Comparison of ENCODE assay signal across 12 mouse cellular contexts in genomic region chr5:30974870-30975656, GRCm38 (mm10). TPM values are rescaled to one million over a fixed set of nuclear protein-coding genes. Genes with fewer than 3 reads are reported as not detected.
DNase-seq lines count a peak whose midpoint lies in the region; ATAC-seq lines count a peak whose summit lies in the region.
"Had no signal": no experiment of that assay in that cellular context is flagged by ENCODE, and none has a peak within 500 bp of the region (broad histone marks: within the 10 kb centered on the region; RNA-seq: fewer than 3 reads in every experiment).

No protein-coding gene starts in this region.

- 0 out of 2 replicates have a peak, but pooled peaks have one; percentile 37 for ATAC-seq in embryonic facial prominence, embryonic 13.5 days (ENCODE audit: insufficient number of reproducible peaks, insufficient read depth, low FRiP score, low TSS enrichment, low read depth)
- ATAC-seq in limb, embryonic 13.5 days (ENCODE audit: low FRiP score, low read depth), result peak; percentile 28; the same call in 1 of the 2 replicates
- no peak for ATAC-seq in liver, embryonic 12.5 days
- ATAC-seq: forebrain, embryonic 16.5 days; inflammation-experienced regulatory T-cells, adult 6 months had no signal

- no peak overlapping the region for H3K4me3 ChIP-seq in embryonic facial prominence, embryonic 13.5 days
- no peak overlapping the region for H3K4me3 ChIP-seq in embryonic facial prominence, embryonic 10.5 days
- H3K4me3 ChIP-seq in limb, embryonic 13.5 days, result no peak overlapping the region
- H3K4me3 ChIP-seq in liver, embryonic 12.5 days, result no peak overlapping the region
- H3K4me3 ChIP-seq in midbrain, embryonic 10.5 days, result no peak overlapping the region

- DNase-seq in embryonic facial prominence, embryonic 10.5 days (ENCODE audit: low spot score), result no peak
- peak; percentile 54 for DNase-seq in NIH3T3 (ENCODE audit: low read depth)
- DNase-seq in heart, postnatal 10 days, result peak; percentile 67
- DNase-seq in natural killer cell, adult 2 months (ENCODE audit: low spot score in 2 of 2), result no peak
- DNase-seq in midbrain, embryonic 10.5 days (ENCODE audit: low spot score), result no peak
- DNase-seq: cerebellum, postnatal 25 days had no signal

- H3K27ac ChIP-seq in embryonic facial prominence, embryonic 13.5 days, result no peak overlapping the region
- H3K27ac ChIP-seq in embryonic facial prominence, embryonic 10.5 days (replicated peaks), result no peak overlapping the region
- no peak overlapping the region; the same call in 1 of the 2 replicates for H3K27ac ChIP-seq in limb, embryonic 13.5 days
- H3K27ac ChIP-seq in liver, embryonic 12.5 days, result no peak overlapping the region
- no peak overlapping the region for H3K27ac ChIP-seq in midbrain, embryonic 10.5 days (replicated peaks)
- H3K27ac ChIP-seq: macrophage had no signal

- no peaks in the 10 kb centered on the region for H3K4me1 ChIP-seq in embryonic facial prominence, embryonic 13.5 days
- H3K4me1 ChIP-seq in embryonic facial prominence, embryonic 10.5 days, result peaks cover 11% of the 10 kb centered on the region
- H3K4me1 ChIP-seq in limb, embryonic 13.5 days, result peaks cover 11% of the 10 kb centered on the region
- peaks cover 4% of the 10 kb centered on the region for H3K4me1 ChIP-seq in liver, embryonic 12.5 days
- H3K4me1 ChIP-seq in midbrain, embryonic 10.5 days, result 0 out of 2 replicates have a peak, but pooled peaks cover 3% of the 10 kb centered on the region

- intact Hi-C loops in heart, postnatal 10 days (cut with DNase I), result no loop called here

- H3K27me3 ChIP-seq in embryonic facial prominence, embryonic 13.5 days, result no peaks in the 10 kb centered on the region
- 0 out of 2 replicates have a peak, but pooled peaks cover 5% of the 10 kb centered on the region for H3K27me3 ChIP-seq in embryonic facial prominence, embryonic 10.5 days (replicated peaks; ENCODE audit: low read depth, poor library complexity, severe bottlenecking)
- no peaks in the 10 kb centered on the region for H3K27me3 ChIP-seq in limb, embryonic 13.5 days
- H3K27me3 ChIP-seq in liver, embryonic 12.5 days (replicated peaks), result peaks cover 6% of the 10 kb centered on the region; the same call in 1 of the 2 replicates
- H3K27me3 ChIP-seq in midbrain, embryonic 10.5 days (ENCODE audit: low read depth, poor library complexity, severe bottlenecking), result peaks cover 27% of the 10 kb centered on the region

- H3K36me3 ChIP-seq in embryonic facial prominence, embryonic 13.5 days, result no peaks in the 10 kb centered on the region
- H3K36me3 ChIP-seq in embryonic facial prominence, embryonic 10.5 days (replicated peaks), result no peaks in the 10 kb centered on the region
- no peaks in the 10 kb centered on the region for H3K36me3 ChIP-seq in limb, embryonic 13.5 days
- H3K36me3 ChIP-seq in liver, embryonic 12.5 days, result no peaks in the 10 kb centered on the region
- no peaks in the 10 kb centered on the region for H3K36me3 ChIP-seq in midbrain, embryonic 10.5 days

- H3K4me2 ChIP-seq in embryonic facial prominence, embryonic 13.5 days, result no peak overlapping the region
- no peak overlapping the region for H3K4me2 ChIP-seq in limb, embryonic 13.5 days (replicated peaks)
- no peak overlapping the region for H3K4me2 ChIP-seq in liver, embryonic 12.5 days

- no peaks in the 10 kb centered on the region for H3K9me3 ChIP-seq in embryonic facial prominence, embryonic 13.5 days
- H3K9me3 ChIP-seq in embryonic facial prominence, embryonic 10.5 days, result no peaks in the 10 kb centered on the region
- no peaks in the 10 kb centered on the region for H3K9me3 ChIP-seq in limb, embryonic 13.5 days
- no peaks in the 10 kb centered on the region for H3K9me3 ChIP-seq in liver, embryonic 12.5 days (replicated peaks)
- no peaks in the 10 kb centered on the region for H3K9me3 ChIP-seq in midbrain, embryonic 10.5 days (replicated peaks)

- WGBS in embryonic facial prominence, embryonic 13.5 days, result 74% methylated on average over 9 of the region's 9 CpGs
- WGBS in embryonic facial prominence, embryonic 10.5 days, result 79% methylated on average over 9 of the region's 9 CpGs
- 26% methylated on average over 9 of the region's 9 CpGs for WGBS in limb, embryonic 13.5 days
- 66% methylated on average over 9 of the region's 9 CpGs for WGBS in liver, embryonic 12.5 days (ENCODE audit: insufficient replicate concordance)
- WGBS in midbrain, embryonic 10.5 days, result 79% methylated on average over 9 of the region's 9 CpGs

- H3K9ac ChIP-seq in embryonic facial prominence, embryonic 13.5 days, result no peak overlapping the region
- H3K9ac ChIP-seq in limb, embryonic 13.5 days, result peak overlapping the region; percentile 2; the same call in 1 of the 2 replicates
- H3K9ac ChIP-seq in liver, embryonic 12.5 days, result no peak overlapping the region

RNA-seq across cellular contexts. Expression of gene Tcf23, which starts 6.6 kb away (rescaled TPM):
- polyA plus RNA-seq in embryonic facial prominence, embryonic 13.5 days (2015; fragmentation: Nextera tagmentation; extraction: Ambion mirVana), result 0.08 TPM in 1 of 2 replicates, not detected in the other
- not detected in 2 replicates for polyA plus RNA-seq in embryonic facial prominence, embryonic 10.5 days (2016; fragmentation: Nextera tagmentation; extraction: Ambion mirVana)
- under 1 TPM; 0.15 to 0.53 TPM for total RNA-seq in heart, postnatal 10 days (2021)
- polyA plus RNA-seq in limb, embryonic 13.5 days (2015; fragmentation: Nextera tagmentation; extraction: Ambion mirVana), result not detected in 2 replicates
- 0.06 and 0.08 TPM in 2 replicates for polyA plus RNA-seq in liver, embryonic 12.5 days (2016; fragmentation: Nextera tagmentation; extraction: Ambion mirVana)
- polyA plus RNA-seq in midbrain, embryonic 10.5 days (2016; fragmentation: Nextera tagmentation; extraction: Ambion mirVana), result 0.02 TPM in 1 of 2 replicates, not detected in the other
- polyA plus RNA-seq: forebrain, embryonic 16.5 days; inflammation-experienced regulatory T-cells, adult 6 months; macrophage had no signal

RNA-seq across cellular contexts. Expression of gene Preb, which starts 14.9 kb away (rescaled TPM):
- 132 and 133 TPM in 2 replicates for polyA plus RNA-seq in embryonic facial prominence, embryonic 13.5 days (2015; fragmentation: Nextera tagmentation; extraction: Ambion mirVana)
- polyA plus RNA-seq in embryonic facial prominence, embryonic 10.5 days (2016; fragmentation: Nextera tagmentation; extraction: Ambion mirVana), result 142 and 150 TPM in 2 replicates
- 10 to 100 TPM; 64.9 to 71.3 TPM for total RNA-seq in heart, postnatal 10 days (2021)
- 136 and 142 TPM in 2 replicates for polyA plus RNA-seq in limb, embryonic 13.5 days (2015; fragmentation: Nextera tagmentation; extraction: Ambion mirVana)
- 110 and 111 TPM in 2 replicates for polyA plus RNA-seq in liver, embryonic 12.5 days (2016; fragmentation: Nextera tagmentation; extraction: Ambion mirVana)
- 138 and 149 TPM in 2 replicates for polyA plus RNA-seq in midbrain, embryonic 10.5 days (2016; fragmentation: Nextera tagmentation; extraction: Ambion mirVana)

RNA-seq across cellular contexts. Expression of gene Cgref1, which starts 29.7 kb away (rescaled TPM):
- polyA plus RNA-seq in embryonic facial prominence, embryonic 13.5 days (2015; fragmentation: Nextera tagmentation; extraction: Ambion mirVana), result 8.2 and 11.5 TPM in 2 replicates
- 2.2 and 3.2 TPM in 2 replicates for polyA plus RNA-seq in embryonic facial prominence, embryonic 10.5 days (2016; fragmentation: Nextera tagmentation; extraction: Ambion mirVana)
- total RNA-seq in heart, postnatal 10 days (2021), result under 1 TPM; 0.60 to 0.64 TPM
- polyA plus RNA-seq in limb, embryonic 13.5 days (2015; fragmentation: Nextera tagmentation; extraction: Ambion mirVana), result 7.6 and 8.7 TPM in 2 replicates
- 4.2 and 5.1 TPM in 2 replicates for polyA plus RNA-seq in liver, embryonic 12.5 days (2016; fragmentation: Nextera tagmentation; extraction: Ambion mirVana)
- polyA plus RNA-seq in midbrain, embryonic 10.5 days (2016; fragmentation: Nextera tagmentation; extraction: Ambion mirVana), result 4.9 and 5.8 TPM in 2 replicates
- polyA plus RNA-seq: inflammation-experienced regulatory T-cells, adult 6 months; macrophage had no signal

RNA-seq across cellular contexts. Expression of gene Khk, which starts 53.8 kb away (rescaled TPM):
- 17.4 and 17.8 TPM in 2 replicates for polyA plus RNA-seq in embryonic facial prominence, embryonic 13.5 days (2015; fragmentation: Nextera tagmentation; extraction: Ambion mirVana)
- polyA plus RNA-seq in embryonic facial prominence, embryonic 10.5 days (2016; fragmentation: Nextera tagmentation; extraction: Ambion mirVana), result 8.1 and 9.9 TPM in 2 replicates
- total RNA-seq in heart, postnatal 10 days (2021), result 10 to 100 TPM in 1 of 2 experiments, 1 to 10 TPM in 1; 9.5 to 12.7 TPM
- 20.0 and 22.6 TPM in 2 replicates for polyA plus RNA-seq in limb, embryonic 13.5 days (2015; fragmentation: Nextera tagmentation; extraction: Ambion mirVana)
- 33.6 and 36.3 TPM in 2 replicates for polyA plus RNA-seq in liver, embryonic 12.5 days (2016; fragmentation: Nextera tagmentation; extraction: Ambion mirVana)
- polyA plus RNA-seq in midbrain, embryonic 10.5 days (2016; fragmentation: Nextera tagmentation; extraction: Ambion mirVana), result 7.5 and 9.7 TPM in 2 replicates

Comparison
In these comparisons a context has a peak if more than half of its experiments do, and no peak if none do; other contexts are left out.
1. DNase-seq: peak in NIH3T3 (single experiment) and heart, postnatal 10 days (2 of 2); none in embryonic facial prominence, embryonic 10.5 days (single experiment), natural killer cell, adult 2 months (0 of 2) and midbrain, embryonic 10.5 days (single experiment).